Comparison of ENCODE assay signal across 15 mouse cellular contexts in the genomic region with DNA sequence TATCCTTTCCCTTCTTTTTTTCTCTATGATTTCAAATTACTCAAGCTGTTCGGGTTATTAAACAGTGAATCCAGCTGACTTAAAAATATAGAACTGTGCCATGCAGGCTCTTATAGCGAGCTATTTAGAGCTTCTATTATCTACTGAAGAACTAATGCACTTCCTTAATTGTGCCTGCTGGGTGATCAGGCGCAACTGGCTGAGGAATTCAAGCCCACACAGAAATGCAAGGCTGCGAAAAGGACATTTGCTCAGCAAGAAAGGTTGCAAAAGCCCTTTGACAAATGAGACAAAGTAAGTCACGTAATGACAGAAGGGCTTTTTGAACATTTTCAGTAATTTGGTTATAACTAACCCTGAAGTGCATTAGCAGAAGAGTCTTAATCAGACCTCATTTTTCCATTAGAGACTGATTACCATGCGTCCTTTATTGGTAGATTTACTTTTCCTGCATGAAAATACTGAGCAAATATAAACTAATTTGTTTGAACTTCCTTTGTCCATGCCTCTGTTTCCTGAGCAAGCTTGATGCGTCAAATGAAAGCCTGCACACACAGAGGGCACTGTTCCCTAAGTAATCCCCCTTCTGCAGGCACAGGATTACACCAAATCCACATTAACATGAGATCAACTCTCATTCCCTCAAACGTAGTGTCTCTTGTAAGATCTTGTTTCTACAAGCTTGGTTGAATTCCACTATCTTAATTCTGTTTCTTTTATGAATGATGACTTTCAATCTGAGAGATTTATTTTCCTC.
DNase-seq lines count a peak whose midpoint lies in the region; ATAC-seq lines count a peak whose summit lies in the region.
"Had no signal": no experiment of that assay in that cellular context is flagged by ENCODE, and none has a peak within 500 bp of the region (broad histone marks: within the 10 kb centered on the region; RNA-seq: fewer than 3 reads in every experiment).

No protein-coding gene starts in this region.

- H3K27ac ChIP-seq in forebrain, embryonic 11.5 days (ENCODE audit: low read depth, low read length), result no peak overlapping the region
- H3K27ac ChIP-seq in forebrain, embryonic 10.5 days, result no peak overlapping the region
- no peak overlapping the region for H3K27ac ChIP-seq in forebrain, embryonic 16.5 days (ENCODE audit: low read length)
- no peak overlapping the region for H3K27ac ChIP-seq in midbrain, embryonic 16.5 days (ENCODE audit: low read length)

- H3K4me2 ChIP-seq in forebrain, embryonic 11.5 days (ENCODE audit: low read depth, low read length, severe bottlenecking), result no peak overlapping the region
- H3K4me2 ChIP-seq in forebrain, embryonic 16.5 days (ENCODE audit: low read length), result no peak overlapping the region
- H3K4me2 ChIP-seq in midbrain, embryonic 16.5 days (ENCODE audit: low read length), result no peak overlapping the region

- H3K4me1 ChIP-seq in forebrain, embryonic 11.5 days (replicated peaks; ENCODE audit: control insufficient read depth, insufficient read depth, low read length), result no peaks in the 10 kb centered on the region
- peaks cover 14% of the 10 kb centered on the region for H3K4me1 ChIP-seq in forebrain, embryonic 10.5 days
- peaks cover 2% of the 10 kb centered on the region; the same call in 1 of the 2 replicates for H3K4me1 ChIP-seq in forebrain, embryonic 16.5 days (replicated peaks; ENCODE audit: control insufficient read depth, insufficient read depth, low read length)
- H3K4me1 ChIP-seq in midbrain, embryonic 16.5 days (ENCODE audit: control insufficient read depth, insufficient read depth, low read length), result no peaks in the 10 kb centered on the region

- H3K9ac ChIP-seq in forebrain, embryonic 11.5 days (ENCODE audit: low read length), result no peak overlapping the region
- no peak overlapping the region for H3K9ac ChIP-seq in forebrain, embryonic 16.5 days (replicated peaks; ENCODE audit: low read depth, low read length)
- H3K9ac ChIP-seq in midbrain, embryonic 16.5 days (ENCODE audit: low read depth, low read length), result no peak overlapping the region
- H3K9ac ChIP-seq: liver, postnatal 0 days had no signal

- H3K9me3 ChIP-seq in forebrain, embryonic 11.5 days (ENCODE audit: control insufficient read depth, low read length), result no peaks in the 10 kb centered on the region
- no peaks in the 10 kb centered on the region for H3K9me3 ChIP-seq in forebrain, embryonic 10.5 days
- H3K9me3 ChIP-seq in forebrain, embryonic 16.5 days (ENCODE audit: control insufficient read depth, low read length), result no peaks in the 10 kb centered on the region
- H3K9me3 ChIP-seq in midbrain, embryonic 16.5 days (replicated peaks; ENCODE audit: control insufficient read depth, low read length, poor library complexity, severe bottlenecking), result no peaks in the 10 kb centered on the region

- WGBS in forebrain, embryonic 11.5 days, result 12% methylated on average over 8 of the region's 8 CpGs
- WGBS in forebrain, embryonic 10.5 days, result 20% methylated on average over 8 of the region's 8 CpGs
- WGBS in forebrain, embryonic 16.5 days, result 2% methylated on average over 8 of the region's 8 CpGs
- 13% methylated on average over 8 of the region's 8 CpGs for WGBS in midbrain, embryonic 16.5 days

- H3K36me3 ChIP-seq in forebrain, embryonic 11.5 days (ENCODE audit: control insufficient read depth, insufficient read depth, low read length), result no peaks in the 10 kb centered on the region
- H3K36me3 ChIP-seq in forebrain, embryonic 10.5 days (replicated peaks), result no peaks in the 10 kb centered on the region
- H3K36me3 ChIP-seq in forebrain, embryonic 16.5 days (ENCODE audit: control insufficient read depth, insufficient read depth), result no peaks in the 10 kb centered on the region
- no peaks in the 10 kb centered on the region for H3K36me3 ChIP-seq in midbrain, embryonic 16.5 days (ENCODE audit: control insufficient read depth, insufficient read depth, low read length)

- H3K27me3 ChIP-seq in forebrain, embryonic 11.5 days (ENCODE audit: control insufficient read depth, insufficient read depth, low read length), result peaks cover 16% of the 10 kb centered on the region; the same call in 1 of the 2 replicates
- peaks cover 74% of the 10 kb centered on the region for H3K27me3 ChIP-seq in forebrain, embryonic 10.5 days (ENCODE audit: poor library complexity, severe bottlenecking)
- no peaks in the 10 kb centered on the region for H3K27me3 ChIP-seq in forebrain, embryonic 16.5 days (replicated peaks; ENCODE audit: control insufficient read depth, insufficient read depth, low read length)
- H3K27me3 ChIP-seq in midbrain, embryonic 16.5 days (ENCODE audit: control insufficient read depth, insufficient read depth, low read depth, low read length), result no peaks in the 10 kb centered on the region

- H3K4me3 ChIP-seq in forebrain, embryonic 11.5 days (ENCODE audit: low read depth, low read length), result no peak overlapping the region
- H3K4me3 ChIP-seq in forebrain, embryonic 10.5 days, result no peak overlapping the region
- no peak overlapping the region for H3K4me3 ChIP-seq in forebrain, embryonic 16.5 days (replicated peaks; ENCODE audit: low read length)
- no peak overlapping the region for H3K4me3 ChIP-seq in midbrain, embryonic 16.5 days (ENCODE audit: low read depth, low read length)

- peak; percentile 78 for ATAC-seq in forebrain, embryonic 11.5 days (replicated peaks; ENCODE audit: low FRiP score)
- peak; percentile 81 for ATAC-seq in forebrain, embryonic 16.5 days
- ATAC-seq in midbrain, embryonic 16.5 days, result peak; percentile 68; the same call in 1 of the 2 replicates
- ATAC-seq: activated CD4-positive, CD25-positive, alpha-beta regulatory T cell, adult 4 months; liver, postnatal 0 days had no signal

- DNase-seq in forebrain, embryonic 11.5 days (ENCODE audit: low spot score), result peak; percentile 59
- DNase-seq in forebrain, embryonic 10.5 days (ENCODE audit: extremely low spot score, low spot score), result no peak
- peak; percentile 25 for DNase-seq in brain, adult 2 months (ENCODE audit: low read depth, low spot score)
- no peak for DNase-seq in urinary bladder, adult 2 months (ENCODE audit: low spot score)
- no peak for DNase-seq in right cerebral cortex, postnatal 10 days (ENCODE audit: low spot score in 2 of 2)
- DNase-seq in kidney, postnatal 4 days, result no peak
- DNase-seq: cerebellum, adult 9-11 months; kidney, adult 18-20 months; left cerebral cortex, postnatal 4 days; liver, postnatal 0 days; spleen, adult 18-20 months; thymus, adult 18-20 months had no signal

Comparison
In these comparisons a context has a peak if more than half of its experiments do, and no peak if none do; other contexts are left out.
1. DNase-seq: peak in forebrain, embryonic 11.5 days (single experiment) and brain, adult 2 months (single experiment); none in forebrain, embryonic 10.5 days (single experiment), urinary bladder, adult 2 months (single experiment), right cerebral cortex, postnatal 10 days (0 of 2) and kidney, postnatal 4 days (0 of 2).
2. Peak in every context shown above with its lines, with median percentiles within 50 percentile points of each other: ATAC-seq.